Mouse (Mus musculus): ENCODE data around the gene Gli2.

Gli2 gene

GRCm38 (mm10) chr1:119051192-119051937, 2.1 kb downstream of the Gli2 start:
- DNase-seq (ENCODE audit: low spot score in 2 of 2) = no peak

- no peak for DNase-seq (ENCODE audit: low spot score in 2 of 2)
Observed at GRCm38 (mm10) chr1:119049812-119050615, 3.4 kb downstream of the Gli2 start.

DNA sequence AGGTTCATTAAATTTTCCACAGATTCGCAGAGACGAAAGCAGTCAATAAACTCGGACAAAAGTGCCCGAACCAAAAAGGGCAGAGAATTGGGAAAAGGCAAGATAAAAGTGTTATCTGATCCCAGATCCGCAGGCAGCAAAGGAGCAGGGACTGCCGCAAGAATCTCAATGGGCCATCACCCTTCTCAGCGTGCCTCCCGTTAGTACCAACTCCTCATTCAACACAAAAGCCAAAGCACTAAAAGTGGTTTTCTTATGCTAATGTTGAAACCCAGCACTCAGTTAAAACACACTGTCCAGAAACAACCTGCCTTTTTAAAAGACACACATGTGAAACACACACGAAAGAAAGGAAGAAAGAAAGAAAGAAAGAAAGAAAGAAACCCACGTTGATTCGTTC, 4.4 kb downstream of the Gli2 start:
- no peak for DNase-seq (ENCODE audit: low spot score in 2 of 2)

GRCm38 (mm10) chr1:119048547-119048946, 4.9 kb downstream of the Gli2 start:
- DNase-seq (ENCODE audit: low spot score in 2 of 2) = no peak

DNA sequence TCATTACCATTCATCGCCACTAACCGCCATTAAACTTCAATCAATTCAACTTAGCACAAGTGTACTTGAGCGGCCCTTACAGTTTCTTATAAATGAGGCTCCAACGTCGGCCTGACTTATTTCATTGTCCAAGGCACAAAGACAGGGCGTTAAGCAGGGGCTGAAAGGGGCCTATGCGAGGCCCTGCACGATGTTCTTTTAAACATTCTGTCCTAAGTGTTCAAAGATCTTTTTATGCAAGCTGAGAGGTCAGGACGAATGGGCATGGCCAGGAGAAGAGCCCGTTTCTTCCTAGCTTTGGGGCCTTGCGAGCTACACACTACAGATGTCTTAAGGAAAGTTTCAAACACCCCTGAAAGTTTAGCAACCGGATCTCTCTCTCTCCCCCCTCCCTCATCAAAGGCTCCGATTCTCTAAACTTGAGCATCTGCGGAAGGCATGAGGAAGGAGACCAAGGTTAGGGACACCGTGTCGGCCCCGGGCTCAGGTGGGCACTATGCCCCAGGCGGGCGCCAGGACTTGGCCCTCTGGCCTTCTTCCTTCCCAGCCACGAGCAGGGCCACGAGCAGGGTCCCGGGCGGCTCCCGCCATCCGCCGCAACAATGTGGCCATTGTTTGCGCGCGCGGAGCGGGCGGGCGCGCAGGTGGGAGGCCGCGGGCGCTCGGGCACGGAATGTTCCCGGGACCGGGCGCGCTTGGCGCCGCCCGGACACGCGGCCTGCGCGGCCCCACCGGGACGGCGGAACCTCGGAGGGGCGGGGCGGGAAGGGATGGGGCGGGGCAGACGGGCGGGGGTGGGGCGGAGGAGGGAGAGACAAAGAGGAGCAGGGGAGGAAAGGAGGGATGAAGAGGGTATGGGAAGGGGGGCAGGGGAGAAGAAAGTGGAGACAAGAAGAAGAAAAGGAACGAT, 5.7 kb downstream of the Gli2 start:
- DNase-seq (ENCODE audit: low spot score in 2 of 2) = no peak

DNA sequence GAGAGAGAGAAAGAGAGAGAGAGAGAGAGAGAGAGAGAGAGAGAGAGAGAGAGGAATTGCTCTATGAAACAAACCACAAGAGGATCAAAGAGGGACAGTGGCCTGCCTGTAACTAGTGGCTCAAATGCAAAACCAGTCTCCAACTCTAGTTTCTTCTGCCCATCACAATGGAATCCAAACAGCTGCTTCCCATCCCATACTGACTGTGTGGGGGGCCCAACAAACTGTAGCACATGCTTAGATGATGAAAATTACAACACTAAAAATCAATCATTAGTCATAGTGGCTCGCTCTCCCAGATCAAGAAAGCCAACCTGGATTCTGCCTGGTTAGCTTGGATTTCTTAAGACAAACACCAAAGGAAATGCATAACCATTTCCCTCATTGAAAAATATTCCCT, 15.0 kb downstream of the Gli2 start:
- DNase-seq (ENCODE audit: low spot score in 2 of 2) = no peak

- no peak for DNase-seq (ENCODE audit: low spot score in 2 of 2)
Observed at GRCm38 (mm10) chr1:119035931-119036330, 17.5 kb downstream of the Gli2 start.

DNA sequence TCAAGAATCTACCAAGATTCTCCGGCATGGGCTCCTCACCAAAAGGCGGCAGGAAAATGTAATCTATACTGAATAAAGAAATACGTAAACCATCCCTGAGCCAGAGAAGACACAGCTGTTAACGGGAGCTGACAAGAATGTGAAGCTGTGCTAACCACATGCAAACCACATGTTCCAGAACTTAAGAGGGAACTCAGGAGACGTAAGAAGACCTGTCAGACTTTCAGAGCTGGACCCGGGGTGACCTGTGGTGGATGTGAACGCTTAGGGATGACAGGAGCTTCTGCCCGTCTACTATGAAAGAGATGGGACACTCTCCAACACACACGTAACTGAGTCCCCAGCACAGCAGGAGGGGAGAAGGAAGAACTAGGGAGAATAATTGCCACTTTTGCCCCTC, 18.1 kb downstream of the Gli2 start:
- no peak for DNase-seq (ENCODE audit: low spot score in 2 of 2)

DNA sequence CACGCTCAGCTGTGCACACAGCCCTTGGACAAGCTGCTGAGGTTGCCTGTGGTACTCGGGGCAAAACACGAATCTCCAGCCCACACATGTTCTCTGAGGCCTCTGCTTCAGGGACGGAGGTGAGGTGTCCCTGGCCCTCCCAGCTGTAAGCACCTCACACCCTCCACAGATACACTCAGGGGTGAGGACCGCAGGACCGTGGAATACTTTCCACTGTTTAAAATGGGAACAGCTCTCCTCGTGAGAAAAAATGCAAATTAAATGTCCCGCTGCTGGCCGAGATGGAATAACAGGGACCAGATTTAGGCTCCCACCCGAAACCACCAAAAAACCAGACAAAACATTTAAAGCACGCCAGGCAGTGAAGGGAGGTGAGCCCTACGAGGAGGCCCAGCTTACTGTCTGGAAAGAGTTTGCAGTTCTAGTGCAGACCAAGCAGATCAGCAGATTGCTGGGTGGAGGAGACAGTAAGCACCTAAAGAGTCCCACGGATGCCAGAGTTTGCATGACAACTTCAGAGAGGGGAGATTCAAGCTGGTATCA, 19.2 kb downstream of the Gli2 start:
- no peak for DNase-seq (ENCODE audit: low spot score in 2 of 2)

GRCm38 (mm10) chr1:119033450-119034162, 19.8 kb downstream of the Gli2 start:
- peak; percentile 44 to 73 for DNase-seq (ENCODE audit: low spot score in 2 of 2)

DNA sequence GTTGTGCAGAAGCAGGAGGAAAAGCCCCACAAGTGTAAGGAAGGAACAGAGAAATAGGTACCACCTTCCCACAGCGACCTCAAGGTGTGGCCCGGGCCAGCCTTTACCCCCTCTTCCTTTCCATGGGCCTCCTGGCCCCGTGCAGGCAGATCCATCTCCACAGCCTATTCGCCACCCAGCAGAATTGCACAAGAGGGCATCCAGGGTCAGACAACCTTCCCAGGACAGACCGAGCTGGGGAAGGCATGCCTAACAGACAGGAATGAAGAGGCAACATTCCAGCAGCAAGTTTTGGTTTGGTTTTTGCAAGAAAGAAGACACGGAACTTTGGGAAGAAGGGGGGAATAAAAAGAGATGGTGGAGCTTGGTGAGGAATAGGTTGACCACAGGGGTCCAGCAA, 22.2 kb downstream of the Gli2 start:
- DNase-seq (ENCODE audit: low spot score in 2 of 2) = no peak

DNA sequence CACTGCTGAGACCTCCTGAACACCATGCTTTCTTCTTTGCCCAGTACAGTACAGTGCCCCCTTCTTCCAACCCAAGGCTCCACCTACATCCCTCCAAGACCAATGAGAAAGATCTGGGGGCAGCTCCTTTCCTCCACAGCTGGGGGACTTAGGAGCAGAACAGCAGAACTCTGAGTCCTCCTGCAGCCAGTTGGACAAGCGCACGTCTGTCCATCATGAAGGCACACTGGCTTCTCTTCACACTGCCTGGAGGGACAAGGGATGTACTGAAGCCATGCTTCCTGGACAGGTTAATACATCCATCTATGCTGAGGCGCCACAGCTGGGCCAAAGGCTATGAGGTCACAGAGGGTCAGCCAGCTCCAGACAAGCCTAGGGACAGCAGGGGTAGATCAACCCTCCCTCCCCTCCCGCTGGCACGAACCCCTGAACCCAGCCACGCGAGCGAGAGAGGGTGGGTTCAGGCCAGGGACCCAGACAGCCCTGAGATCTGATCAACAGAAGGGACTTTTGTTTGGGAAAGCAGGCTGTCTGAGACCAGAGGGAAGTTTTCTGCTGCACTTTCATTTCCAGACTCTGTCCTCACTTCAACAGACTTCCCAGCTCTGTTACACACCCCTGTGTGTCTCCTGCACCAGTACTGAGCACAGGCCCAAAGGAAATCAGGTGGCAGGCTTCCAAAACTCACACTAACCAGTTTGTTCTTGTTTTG, 27.6 kb downstream of the Gli2 start:
- DNase-seq (ENCODE audit: low spot score in 2 of 2) = no peak

GRCm38 (mm10) chr1:119022311-119022710, 31.1 kb downstream of the Gli2 start:
- no peak for DNase-seq (ENCODE audit: low spot score in 2 of 2)

DNA sequence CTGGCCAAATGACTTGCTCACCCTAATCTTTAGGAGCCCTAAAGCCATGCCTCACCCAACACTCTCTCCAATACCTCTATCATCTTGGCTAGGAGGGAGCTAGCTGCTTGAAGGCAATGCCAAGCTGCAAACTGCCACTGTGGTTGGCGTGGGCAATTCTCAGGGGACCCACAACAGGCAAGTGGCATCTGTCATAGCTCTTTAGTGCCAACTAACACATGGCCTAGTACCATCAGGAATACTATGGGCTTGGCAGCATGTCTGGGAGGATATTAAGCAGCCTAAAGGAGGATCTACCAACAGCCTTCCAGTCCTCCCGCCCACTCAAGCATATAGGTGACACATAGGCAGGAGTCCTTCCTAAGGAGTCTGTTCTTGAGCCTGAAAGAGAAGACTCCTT, 33.3 kb downstream of the Gli2 start:
- DNase-seq (ENCODE audit: low spot score in 2 of 2) = peak; percentile 9 to 12

GRCm38 (mm10) chr1:119019056-119019455, 34.4 kb downstream of the Gli2 start:
- no peak for DNase-seq (ENCODE audit: low spot score in 2 of 2)

GRCm38 (mm10) chr1:119016866-119017265, 36.6 kb downstream of the Gli2 start:
- peak; percentile 51 to 52 for DNase-seq (ENCODE audit: low spot score in 2 of 2)

DNA sequence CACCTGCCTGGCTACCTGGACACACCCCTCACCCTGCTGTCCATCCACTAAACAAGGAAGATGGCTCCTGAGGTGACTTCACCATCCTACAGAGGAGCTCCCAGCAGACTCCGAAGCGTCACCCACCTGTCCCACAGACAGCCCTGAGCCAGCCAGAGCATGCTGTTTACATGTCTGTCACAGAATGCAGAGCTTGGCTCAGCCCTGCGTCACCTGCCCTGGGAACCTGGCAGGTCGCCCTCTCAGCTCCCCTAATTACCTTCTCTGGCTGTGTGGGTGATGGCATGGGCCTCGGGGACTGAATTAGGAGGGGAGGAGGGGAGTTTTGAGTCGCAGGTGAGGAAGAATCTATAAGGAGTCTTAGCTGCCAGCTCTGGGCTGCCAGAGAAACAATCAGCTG, 38.3 kb downstream of the Gli2 start:
- no peak for DNase-seq (ENCODE audit: low spot score in 2 of 2)

- no peak for DNase-seq (ENCODE audit: low spot score in 2 of 2)
Observed at GRCm38 (mm10) chr1:119008949-119009348, 44.5 kb downstream of the Gli2 start.

- no peak for DNase-seq (ENCODE audit: low spot score in 2 of 2)
Observed at GRCm38 (mm10) chr1:119003852-119004398, 49.5 kb downstream of the Gli2 start.

DNA sequence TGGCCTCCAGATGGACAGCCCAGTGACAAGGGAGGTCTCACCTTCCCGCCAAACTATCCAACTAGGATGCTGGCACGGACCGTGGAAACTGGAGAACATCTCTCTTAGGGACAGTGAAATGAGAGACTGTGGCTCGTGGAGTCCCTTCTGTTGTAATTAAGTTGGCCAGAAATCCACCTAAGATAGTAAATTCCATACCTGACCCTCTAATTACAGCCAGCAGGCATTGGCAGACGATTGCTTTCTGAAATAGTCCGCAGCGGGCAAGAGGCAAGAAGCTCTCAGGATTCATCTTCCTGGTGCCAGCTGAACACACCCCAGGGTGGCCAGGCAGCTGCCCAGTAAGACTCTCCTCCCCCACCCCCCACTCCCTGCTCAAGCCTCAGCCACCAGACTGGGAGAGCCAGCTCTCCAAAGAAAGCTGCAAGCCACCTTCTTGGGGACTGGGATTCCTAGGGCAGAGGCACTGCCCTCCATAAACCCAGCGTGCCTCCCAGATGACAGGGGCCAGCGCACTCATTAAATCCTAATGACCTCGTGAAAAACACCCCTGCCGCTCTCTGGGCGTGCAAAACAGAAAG, 51.9 kb downstream of the Gli2 start:
- no peak for DNase-seq (ENCODE audit: low spot score in 2 of 2)
